Comparison of ENCODE assay signal across 8 mouse cellular contexts in genomic region chrX:168672913-168673524, GRCm38 (mm10). TPM values are rescaled to one million over a fixed set of nuclear protein-coding genes. Genes with fewer than 3 reads are reported as not detected.
DNase-seq lines count a peak whose midpoint lies in the region; ATAC-seq lines count a peak whose summit lies in the region.

No protein-coding gene starts in this region.

- intact Hi-C loops in gastrocnemius, postnatal 36 days (cut with DNase I) = no loop called here
- intact Hi-C loops in left cerebral cortex, postnatal 25 days (cut with DNase I) = loop anchor here (2.0 to 5.0 kb wide), 2 partner anchors 264 to 646 kb away; no protein-coding TSS in a partner anchor

- H3K36me3 ChIP-seq in erythroblast, embryonic 14.5 days (ENCODE audit: control insufficient read depth) = peaks cover 30% of the 10 kb centered on the region
- 0 out of 2 replicates have a peak, but pooled peaks cover 4% of the 10 kb centered on the region for H3K36me3 ChIP-seq in neural tube, embryonic 12.5 days

- WGBS in neural tube, embryonic 12.5 days = 24% methylated on average over 31 of the region's 31 CpGs

- peaks cover 12% of the 10 kb centered on the region for H3K9me3 ChIP-seq in erythroblast, embryonic 14.5 days (ENCODE audit: control insufficient read depth, low read length)
- no peaks in the 10 kb centered on the region for H3K9me3 ChIP-seq in neural tube, embryonic 12.5 days

- DNase-seq in gastrocnemius, postnatal 10 days = peak; percentile 2
- DNase-seq in gastrocnemius, postnatal 36 days = no peak
- DNase-seq in right cerebral cortex, adult 18-20 months = peak; percentile 85
- DNase-seq in right cerebral cortex, postnatal 4 days = no peak
- peak; percentile 78 to 87 for DNase-seq in left cerebral cortex, postnatal 25 days (ENCODE audit: low spot score in 2 of 2)
- DNase-seq in Muller cell, postnatal 12 days (ENCODE audit: inconsistent ontology term) = no peak

- peak overlapping the region; percentile 61 for H3K9ac ChIP-seq in neural tube, embryonic 12.5 days

- peak overlapping the region; percentile 70 for H3K4me2 ChIP-seq in neural tube, embryonic 12.5 days (replicated peaks)

- H3K4me3 ChIP-seq in erythroblast, embryonic 14.5 days (replicated peaks) = peak overlapping the region; percentile 82
- H3K4me3 ChIP-seq in neural tube, embryonic 12.5 days = peak overlapping the region; percentile 49

- H3K27me3 ChIP-seq in erythroblast, embryonic 14.5 days (ENCODE audit: control insufficient read depth) = peaks cover 4% of the 10 kb centered on the region; the same call in 1 of the 2 replicates
- H3K27me3 ChIP-seq in neural tube, embryonic 12.5 days (replicated peaks) = no peaks in the 10 kb centered on the region; the same call in 1 of the 2 replicates

- ATAC-seq in neural tube, embryonic 12.5 days (ENCODE audit: low FRiP score, low read depth) = no peak

- H3K4me1 ChIP-seq in erythroblast, embryonic 14.5 days (ENCODE audit: control insufficient read depth) = peaks cover 13% of the 10 kb centered on the region
- no peaks in the 10 kb centered on the region for H3K4me1 ChIP-seq in neural tube, embryonic 12.5 days

- H3K27ac ChIP-seq in neural tube, embryonic 12.5 days = no peak overlapping the region; the same call in 1 of the 2 replicates

RNA-seq across cellular contexts. Expression of gene Msl3, which starts 0.7 kb away (rescaled TPM):
- 10 to 100 TPM; 37.6 to 40.0 TPM for total RNA-seq in gastrocnemius, postnatal 10 days (2021)
- total RNA-seq in gastrocnemius, postnatal 36 days (2021) = 10 to 100 TPM; 41.0 to 42.0 TPM
- 0.26 and 0.28 TPM in 2 replicates for polyA plus RNA-seq in erythroblast, embryonic 14.5 days (2012)
- total RNA-seq in left cerebral cortex, postnatal 25 days (2021) = 10 to 100 TPM; 22.9 to 25.7 TPM
- polyA plus RNA-seq in neural tube, embryonic 12.5 days (2016; fragmentation: Nextera tagmentation; extraction: Ambion mirVana) = 24.1 and 26.1 TPM in 2 replicates

Comparison
In these comparisons a context has a peak if more than half of its experiments do, and no peak if none do; other contexts are left out.
1. DNase-seq: peak in gastrocnemius, postnatal 10 days (single experiment), right cerebral cortex, adult 18-20 months (single experiment) and left cerebral cortex, postnatal 25 days (2 of 2); none in gastrocnemius, postnatal 36 days (0 of 2), right cerebral cortex, postnatal 4 days (single experiment) and Muller cell, postnatal 12 days (single experiment).